Mouse (Mus musculus) cerebellum, adult 9-11 months (tissue): ENCODE measurements at regions not wholly inside any gene's neighbourhood (a gene's known extent, or its start where the extent isn't known, plus 50 kb on each side); places are given as distances from the start of the nearest gene placed in this dataset.

Experiments used
- DNase-seq: peaks from one replicate; pipeline ENCODE4 v3.0.0; 2022

DNA sequence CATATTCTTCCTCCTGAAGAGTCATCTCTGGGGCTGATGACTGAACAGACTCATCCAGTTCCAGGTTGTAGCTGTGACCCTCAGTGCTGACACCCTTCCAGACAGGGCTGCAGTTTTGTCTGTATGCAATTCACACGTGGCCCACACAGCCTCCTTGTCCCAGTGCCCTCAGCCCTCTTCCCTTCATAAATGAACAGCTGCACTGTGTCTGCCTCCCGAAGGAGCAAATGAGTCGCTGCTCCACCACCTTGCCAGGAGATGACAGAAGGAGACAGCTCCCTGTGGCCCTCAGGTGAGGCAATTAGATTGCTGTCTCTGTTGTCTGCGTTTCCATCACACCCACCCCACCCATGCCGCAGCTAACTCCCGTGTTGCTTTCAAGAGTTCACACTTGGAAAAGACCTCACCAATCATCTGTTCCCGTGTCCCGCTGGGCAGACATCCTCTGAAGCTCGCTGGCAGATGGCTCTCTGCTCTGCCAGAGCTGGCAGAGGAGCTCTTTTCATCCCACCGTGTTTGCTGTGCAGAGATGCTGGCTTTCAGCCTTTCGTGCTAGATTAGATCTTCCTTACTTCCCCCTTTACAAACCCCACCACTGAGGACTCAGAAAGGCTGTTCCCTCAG, 135.5 kb upstream of the Slc35f3 start:
- DNase-seq = peak; percentile 92

DNA sequence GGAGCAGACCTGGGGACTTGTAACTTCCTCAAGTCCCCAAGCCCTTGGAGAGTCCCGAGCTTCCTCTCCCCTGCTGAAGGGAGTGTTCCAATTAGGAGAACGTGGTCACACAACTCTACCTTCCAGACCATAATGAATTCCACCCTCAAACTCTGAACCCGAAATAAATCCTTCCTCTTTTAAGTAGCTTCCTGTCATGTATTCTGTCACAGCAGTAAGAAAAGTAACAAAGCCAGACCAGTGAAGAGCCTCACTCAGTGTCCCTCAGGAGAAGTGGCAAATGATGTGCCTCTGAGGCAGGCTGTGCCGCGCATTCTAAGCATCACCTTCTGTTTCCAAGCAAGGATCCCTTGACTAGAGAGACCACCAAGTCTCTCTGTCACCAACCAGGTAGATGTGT, 134.4 kb upstream of the Slc35f3 start:
- no peak for DNase-seq

DNA sequence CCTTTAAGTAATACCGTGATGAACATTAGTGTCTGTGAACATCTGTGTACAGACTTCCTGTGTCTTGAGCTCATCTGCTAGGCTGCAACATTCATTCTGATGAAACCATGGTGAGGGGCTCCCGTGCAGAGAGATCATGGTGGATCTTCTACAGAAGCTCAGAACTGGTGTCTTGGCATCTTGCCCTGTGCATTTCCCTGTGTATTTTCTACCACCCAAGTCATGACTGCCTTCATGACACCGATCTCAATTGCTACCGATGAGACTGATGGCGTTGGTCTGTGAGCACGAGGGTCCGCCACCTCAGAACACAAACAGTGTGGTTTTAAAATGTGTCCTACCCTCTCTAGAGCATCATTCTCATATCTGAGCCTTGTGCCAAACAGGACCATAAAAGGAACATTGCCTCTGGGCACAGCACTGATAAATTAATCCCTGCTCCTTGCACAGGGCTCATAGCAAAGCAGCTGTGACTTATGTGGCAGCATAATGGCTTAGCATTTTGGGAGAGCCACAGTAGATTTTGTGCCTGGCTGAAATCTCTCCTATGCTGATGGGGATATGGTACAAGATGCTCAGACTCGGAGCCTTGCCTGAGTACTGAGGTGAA, 132.8 kb upstream of the Slc35f3 start:
- no peak for DNase-seq

DNA sequence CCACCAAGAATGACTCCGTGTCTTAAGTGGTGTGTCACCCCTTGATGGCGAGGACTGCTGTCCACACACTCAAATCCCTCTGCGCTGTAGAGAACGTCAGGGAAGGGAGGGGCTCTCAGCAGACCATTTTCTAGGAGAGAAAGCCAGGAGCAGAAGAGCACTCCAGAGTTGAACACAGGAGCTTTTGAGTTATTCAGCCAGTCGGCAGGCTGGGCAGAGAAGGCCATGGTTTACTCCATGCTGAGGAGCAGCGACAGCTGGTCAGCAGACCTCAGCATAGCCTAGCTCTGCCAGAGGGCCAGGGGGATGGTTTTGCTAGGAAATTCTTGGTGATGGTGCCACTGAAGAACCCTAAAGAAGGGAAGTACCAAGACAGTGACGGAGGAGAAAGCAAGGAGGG, 132.0 kb upstream of the Slc35f3 start:
- no peak for DNase-seq

DNA sequence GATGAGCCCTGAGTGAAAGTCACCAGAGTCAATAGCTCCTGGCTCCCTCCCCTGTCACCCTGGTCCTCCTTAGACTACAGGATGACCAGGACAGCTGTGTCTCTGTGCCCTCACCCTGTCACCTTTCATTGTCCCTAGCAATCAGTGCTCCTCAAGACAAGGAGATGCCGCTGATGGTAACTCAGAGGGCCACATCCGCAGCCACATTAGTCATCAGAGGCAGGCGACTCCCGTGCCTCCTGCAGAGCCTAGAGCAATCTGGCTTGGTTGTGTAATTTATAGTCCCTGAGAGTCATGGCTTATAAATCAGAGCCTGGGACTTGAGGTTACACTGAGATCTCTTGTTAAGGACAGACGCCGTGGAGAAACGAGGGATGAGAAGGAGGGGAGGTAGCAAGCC, 123.9 kb upstream of the Slc35f3 start:
- no peak for DNase-seq

DNA sequence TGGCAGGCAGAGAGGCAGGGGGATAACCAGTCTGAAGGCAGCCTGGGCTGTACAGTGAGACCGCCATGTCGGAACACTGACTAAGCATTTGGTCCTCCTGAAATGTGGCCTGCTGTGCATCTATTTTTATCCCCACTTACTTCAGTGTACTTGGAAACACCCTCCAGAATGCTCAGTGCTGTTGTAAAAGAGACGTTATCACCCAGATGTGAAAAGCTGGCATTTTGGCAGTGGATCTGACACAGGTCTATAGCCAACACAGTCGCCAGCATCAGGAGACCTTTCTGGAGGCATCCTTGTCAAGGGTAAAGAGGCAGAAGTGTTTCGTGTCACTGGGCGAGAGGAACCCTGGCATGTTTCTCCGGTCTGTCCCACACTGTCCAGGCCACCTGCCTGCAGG, 122.1 kb upstream of the Slc35f3 start:
- DNase-seq = no peak

DNA sequence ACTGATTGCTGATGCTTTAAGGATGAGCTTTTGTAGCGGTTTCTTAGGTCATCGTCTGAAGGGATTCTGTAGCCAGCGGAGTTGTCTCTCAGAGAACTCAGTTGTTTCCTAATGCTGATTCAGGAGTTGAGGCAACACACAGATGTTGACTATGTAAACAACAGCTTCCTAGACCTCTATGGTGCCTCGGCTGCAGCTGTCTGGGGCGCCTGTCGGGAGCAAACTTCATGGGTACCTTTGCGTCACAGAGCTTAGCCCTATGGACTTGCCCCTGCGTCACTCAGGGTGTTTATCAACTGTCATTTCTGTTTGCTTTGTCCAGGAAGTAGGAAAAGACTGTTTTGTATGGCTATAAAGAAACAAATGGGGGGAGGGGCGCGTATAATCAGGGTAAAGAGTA, 120.5 kb upstream of the Slc35f3 start:
- DNase-seq = no peak

DNA sequence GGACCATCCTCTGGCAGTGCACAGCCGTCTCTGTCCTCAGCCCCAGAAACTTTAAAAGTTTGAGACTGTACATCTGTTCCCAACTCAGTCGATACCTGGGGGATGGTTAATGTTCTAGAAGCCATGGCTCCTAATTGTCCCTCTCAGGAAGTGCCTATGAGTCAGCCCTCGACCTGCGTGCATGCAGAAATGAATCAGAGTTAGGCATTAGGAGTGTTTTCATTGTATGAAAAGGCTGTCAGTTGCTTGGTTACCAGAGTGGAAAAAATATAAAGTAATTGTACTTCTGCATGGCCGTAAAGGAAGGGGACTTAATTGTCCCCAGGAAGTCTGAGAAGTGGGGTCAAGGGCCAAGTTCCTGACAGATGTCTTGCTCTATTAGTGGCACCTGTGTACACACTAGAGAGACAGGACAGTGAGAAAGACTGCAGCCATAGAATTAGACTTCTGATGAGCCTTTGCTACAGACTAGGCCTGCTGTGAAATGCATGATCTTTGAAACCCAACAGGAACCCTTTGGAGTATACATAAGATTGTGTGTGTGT, 109.5 kb upstream of the Slc35f3 start:
- DNase-seq = no peak

DNA sequence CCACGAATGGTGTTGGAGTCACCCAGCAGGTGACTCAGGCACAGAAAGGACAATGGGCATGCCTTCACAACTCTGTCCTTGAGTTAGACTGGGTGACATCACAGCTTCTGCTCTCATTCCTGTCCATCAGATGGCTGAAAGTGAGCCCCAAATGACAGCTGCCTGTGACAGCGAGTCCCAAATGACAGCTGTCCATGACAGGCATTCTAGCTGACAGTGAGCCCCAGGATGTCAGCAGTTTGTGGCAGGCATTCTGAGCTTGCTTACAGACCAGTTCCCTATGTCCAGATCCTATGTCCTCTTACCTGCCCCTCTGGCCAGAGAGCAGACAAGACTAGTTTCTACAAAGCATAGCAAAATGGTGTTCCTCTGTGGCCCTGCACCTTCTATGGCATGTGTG, 102.7 kb upstream of the Slc35f3 start:
- no peak for DNase-seq

DNA sequence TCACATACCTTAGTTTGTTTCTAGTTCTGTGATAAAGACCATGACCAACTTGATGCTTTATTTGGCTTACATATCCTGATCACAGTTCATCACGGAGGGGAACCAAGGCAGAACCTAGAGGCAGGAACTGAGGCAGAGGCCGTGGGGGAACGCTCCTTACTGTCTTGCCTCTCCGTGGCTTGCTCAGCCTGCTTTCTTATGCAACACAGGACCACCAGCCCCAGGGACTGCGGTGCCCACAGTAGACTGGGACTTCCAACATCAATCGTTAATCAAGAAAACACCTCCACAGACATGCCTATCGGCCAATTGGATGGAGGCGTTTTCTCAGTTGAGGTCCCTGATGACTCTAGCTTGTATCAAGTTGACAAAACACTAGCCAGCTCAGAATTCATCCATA, 87.8 kb upstream of the Slc35f3 start:
- no peak for DNase-seq

DNA sequence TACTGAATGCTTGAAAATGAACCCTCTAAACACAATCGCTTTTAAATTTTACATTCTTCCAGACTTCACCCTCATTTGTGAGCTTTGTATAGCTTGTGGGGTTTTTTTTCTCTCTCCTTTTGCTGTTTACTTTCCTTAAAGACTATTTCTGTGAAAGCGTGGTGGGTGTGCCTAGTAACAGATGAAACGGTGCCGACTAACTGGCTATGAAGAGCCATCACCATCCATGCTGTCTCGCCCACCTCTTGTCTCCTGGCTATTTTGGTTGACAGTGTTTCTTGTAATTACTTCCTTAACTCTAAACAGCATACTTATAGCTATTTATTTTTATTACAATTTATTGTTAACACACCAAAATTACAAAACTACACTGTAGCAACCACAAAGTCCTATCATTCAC, 85.6 kb upstream of the Slc35f3 start:
- DNase-seq = no peak

DNA sequence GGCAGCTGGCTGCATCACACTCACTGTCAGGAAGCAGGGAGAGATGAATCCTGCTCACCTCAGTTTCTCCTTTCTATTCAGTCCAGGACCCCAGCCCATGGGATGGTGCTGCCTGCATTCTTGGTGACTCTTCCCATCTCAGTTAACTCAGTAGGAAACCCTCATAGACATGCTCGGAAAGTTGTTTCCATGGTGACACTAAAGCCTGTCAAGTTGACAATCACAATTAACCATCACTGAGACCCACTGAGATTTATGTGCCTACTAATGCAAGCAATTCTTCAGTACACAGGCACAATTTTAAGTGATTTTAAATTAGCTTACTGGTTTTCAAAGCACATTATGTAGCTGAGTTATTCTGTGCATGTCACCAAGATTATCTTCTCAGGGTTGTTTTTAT, 83.8 kb upstream of the Slc35f3 start:
- DNase-seq = no peak

DNA sequence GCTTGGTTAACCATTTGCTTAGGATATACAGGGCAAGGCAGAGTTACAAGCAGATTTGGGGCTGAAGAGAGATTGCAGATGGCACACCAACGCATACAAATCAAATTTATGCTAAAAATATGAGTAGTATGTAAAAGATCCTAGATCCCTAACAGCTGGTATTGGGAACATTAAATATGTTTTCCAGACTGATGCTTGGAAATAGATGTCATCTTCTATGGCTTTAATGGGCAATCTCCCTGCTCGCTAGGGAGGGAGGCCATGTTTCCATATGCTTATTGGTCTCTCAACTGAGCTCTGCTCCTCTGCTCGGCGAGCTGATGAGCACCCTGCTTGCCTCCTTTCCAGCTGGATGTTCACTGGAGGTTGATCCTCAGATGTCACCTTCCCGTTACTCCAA, 82.0 kb upstream of the Slc35f3 start:
- DNase-seq = no peak

DNA sequence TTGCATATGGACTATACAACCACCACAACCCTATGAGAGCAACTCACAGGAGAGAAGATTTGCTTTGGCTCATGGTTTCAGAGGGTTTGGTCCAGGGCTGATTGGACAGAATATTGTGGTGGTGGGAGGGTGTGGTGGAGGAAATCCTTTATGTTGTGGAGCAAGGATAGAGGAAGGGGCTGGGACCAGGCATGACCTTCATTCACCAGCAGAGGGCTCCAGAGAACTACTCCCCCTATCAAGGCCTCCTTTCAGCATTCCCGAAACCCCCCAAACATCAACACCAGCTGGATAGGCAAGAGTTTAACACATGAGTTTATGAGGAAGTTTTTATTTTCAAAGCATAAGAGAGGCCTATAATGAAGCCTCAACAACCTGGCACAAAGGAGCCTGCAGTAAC, 76.7 kb upstream of the Slc35f3 start:
- DNase-seq = no peak

DNA sequence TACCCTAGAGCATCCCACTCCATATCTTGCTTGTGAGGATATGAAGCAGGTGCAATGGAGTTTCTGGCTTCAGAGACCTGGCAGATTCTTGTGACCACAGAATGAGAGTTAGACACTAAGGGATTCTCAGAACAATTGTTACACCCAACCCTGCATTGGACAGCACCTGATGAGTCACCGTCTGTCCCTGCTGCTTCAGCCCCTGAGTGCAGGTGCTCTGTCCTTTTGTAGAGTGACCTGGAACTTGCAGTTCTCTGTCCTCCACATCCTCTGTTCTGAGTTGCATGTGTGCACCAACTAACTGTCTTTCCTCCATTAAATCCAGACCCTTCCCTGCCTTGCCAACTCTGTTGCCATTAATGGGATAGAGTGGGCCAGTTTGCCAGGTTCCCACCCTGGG, 66.6 kb upstream of the Slc35f3 start:
- DNase-seq = peak; percentile 67

DNA sequence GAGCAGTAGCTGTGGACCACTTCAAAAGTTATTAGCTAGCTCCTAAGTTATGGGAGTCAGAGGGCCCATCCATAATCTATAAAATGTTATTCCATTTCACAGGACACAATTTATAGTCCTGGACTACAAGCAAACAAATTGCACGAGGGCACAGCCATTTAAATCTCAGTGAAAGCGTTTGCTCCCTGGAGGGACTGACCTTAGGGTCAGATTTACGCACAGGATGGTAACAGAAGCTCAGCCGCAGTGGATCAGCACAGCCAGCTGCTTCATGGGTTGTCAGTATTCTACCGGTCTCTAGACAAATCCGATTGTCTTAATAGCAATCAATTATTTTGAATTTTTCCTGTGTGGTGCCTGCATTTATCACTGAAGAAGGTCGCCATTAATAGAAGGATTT, 65.8 kb upstream of the Slc35f3 start:
- DNase-seq = no peak

DNA sequence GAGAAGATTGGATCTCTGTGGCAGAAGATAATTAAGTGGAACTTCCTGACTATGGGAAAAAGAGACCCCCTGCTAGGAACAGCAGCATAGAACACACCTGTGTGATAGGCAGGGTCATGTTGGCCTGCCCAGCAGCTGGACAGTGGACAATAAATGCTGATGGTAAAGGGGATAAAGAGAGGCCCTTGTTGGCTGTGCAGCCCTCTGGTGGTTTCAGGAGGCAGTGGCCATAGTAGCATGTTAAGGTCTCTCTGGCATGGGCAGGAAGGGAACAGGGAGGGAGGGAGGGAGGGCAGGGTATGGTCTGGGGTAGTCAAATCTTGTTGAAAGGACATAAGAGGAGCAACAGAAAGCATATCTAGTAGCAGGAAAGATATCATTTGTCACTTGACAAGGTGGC, 58.7 kb upstream of the Slc35f3 start:
- DNase-seq = no peak

DNA sequence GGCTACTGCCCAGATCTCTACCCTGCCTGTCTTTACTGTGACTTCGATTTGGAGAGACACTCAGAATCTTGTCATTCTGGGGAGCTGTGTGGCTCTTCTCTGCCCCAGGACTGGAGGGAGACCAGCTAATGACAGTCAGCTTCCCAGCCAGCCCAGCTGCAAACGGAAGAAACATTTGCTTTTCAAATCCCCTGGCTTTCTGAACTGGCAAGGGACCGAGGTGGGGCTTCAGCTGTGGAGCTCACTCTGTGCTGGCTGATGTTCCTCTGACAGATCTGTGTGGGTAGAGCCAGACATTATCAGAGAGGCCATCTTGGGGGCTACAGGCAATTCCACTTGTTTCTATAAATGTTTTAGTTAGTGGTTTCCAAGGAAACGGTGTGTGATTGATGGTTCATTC, 54.0 kb upstream of the Slc35f3 start:
- no peak for DNase-seq
